Mouse (Mus musculus): Measurements from ENCODE around the gene E030018B13Rik. TPM values are rescaled to one million over a fixed set of nuclear protein-coding genes. Genes with fewer than 3 reads are reported as not detected.

E030018B13Rik gene
- polyA plus RNA-seq (2014; fragmentation: Nextera tagmentation; extraction: Ambion mirVana): 0.25 and 0.34 TPM in 2 replicates

GRCm38 (mm10) chr7:63916268-63916907 is at the start of gene E030018B13Rik:
E030018B13Rik (plus strand) TSS chr7:63916857.
- Histone ChIP-seq H3K9me3 (ENCODE audit: control insufficient read depth, low read depth, low read length) (no peaks in the 10 kb centered on the region), H3K4me3 (ENCODE audit: low read depth, low read length) (no peak within 1 kb of the TSS), H3K4me2 (replicated peaks; ENCODE audit: low read depth, low read length) (no peak within 1 kb of the TSS), H3K4me1 (ENCODE audit: control insufficient read depth, insufficient read depth, low read length) (peaks cover 28% of the 10 kb centered on the region), H3K27me3 (ENCODE audit: control insufficient read depth, insufficient read depth, low read length) (no peaks in the 10 kb centered on the region), H3K9ac (replicated peaks; ENCODE audit: low read depth, low read length) (no peak within 1 kb of the TSS), H3K36me3 (ENCODE audit: control insufficient read depth, insufficient read depth, low read length) (no peaks in the 10 kb centered on the region), H3K27ac (ENCODE audit: low read length) (no peak within 1 kb of the TSS)
- WGBS: 90% methylated on average over 6 of the region's 6 CpGs
- no peak for ATAC-seq (ENCODE audit: insufficient number of reproducible peaks, insufficient read depth, low FRiP score, low read depth)

GRCm38 (mm10) chr7:63868356-63868918 is 48.2 kb upstream of the E030018B13Rik start:
- no peak for ATAC-seq (ENCODE audit: insufficient number of reproducible peaks, insufficient read depth, low FRiP score, low read depth)
- Histone ChIP-seq H3K4me2 (replicated peaks; ENCODE audit: low read depth, low read length) (no peak overlapping the region), H3K9ac (replicated peaks; ENCODE audit: low read depth, low read length) (no peak overlapping the region), H3K9me3 (ENCODE audit: control insufficient read depth, low read depth, low read length) (no peaks in the 10 kb centered on the region), H3K36me3 (ENCODE audit: control insufficient read depth, insufficient read depth, low read length) (no peaks in the 10 kb centered on the region), H3K4me1 (ENCODE audit: control insufficient read depth, insufficient read depth, low read length) (no peaks in the 10 kb centered on the region), H3K27me3 (ENCODE audit: control insufficient read depth, insufficient read depth, low read length) (no peaks in the 10 kb centered on the region), H3K4me3 (ENCODE audit: low read depth, low read length) (no peak overlapping the region), H3K27ac (ENCODE audit: low read length) (no peak overlapping the region)
- WGBS: 42% methylated on average over 6 of the region's 6 CpGs

GRCm38 (mm10) chr7:63871698-63872097 is 45.0 kb upstream of the E030018B13Rik start:
- H3K9me3 ChIP-seq (ENCODE audit: control insufficient read depth, low read depth, low read length): no peaks in the 10 kb centered on the region
- WGBS: 76% methylated on average over 6 of the region's 6 CpGs
- no peak overlapping the region for H3K4me2 ChIP-seq (replicated peaks; ENCODE audit: low read depth, low read length)
- ATAC-seq (ENCODE audit: insufficient number of reproducible peaks, insufficient read depth, low FRiP score, low read depth): no peak
- H3K27me3 ChIP-seq (ENCODE audit: control insufficient read depth, insufficient read depth, low read length): no peaks in the 10 kb centered on the region
- no peak overlapping the region for H3K27ac ChIP-seq (ENCODE audit: low read length)
- no peaks in the 10 kb centered on the region for H3K4me1 ChIP-seq (ENCODE audit: control insufficient read depth, insufficient read depth, low read length)
- no peak overlapping the region for H3K9ac ChIP-seq (replicated peaks; ENCODE audit: low read depth, low read length)
- H3K36me3 ChIP-seq (ENCODE audit: control insufficient read depth, insufficient read depth, low read length): no peaks in the 10 kb centered on the region
- H3K4me3 ChIP-seq (ENCODE audit: low read depth, low read length): no peak overlapping the region

GRCm38 (mm10) chr7:63873880-63874279 is 42.8 kb upstream of the E030018B13Rik start:
- no peaks in the 10 kb centered on the region for H3K27me3 ChIP-seq (ENCODE audit: control insufficient read depth, insufficient read depth, low read length)
- no peaks in the 10 kb centered on the region for H3K9me3 ChIP-seq (ENCODE audit: control insufficient read depth, low read depth, low read length)
- WGBS: 46% methylated on average over 12 of the region's 12 CpGs
- no peak overlapping the region for H3K9ac ChIP-seq (replicated peaks; ENCODE audit: low read depth, low read length)
- H3K36me3 ChIP-seq (ENCODE audit: control insufficient read depth, insufficient read depth, low read length): no peaks in the 10 kb centered on the region
- no peak overlapping the region for H3K4me2 ChIP-seq (replicated peaks; ENCODE audit: low read depth, low read length)
- H3K4me3 ChIP-seq (ENCODE audit: low read depth, low read length): no peak overlapping the region
- H3K27ac ChIP-seq (ENCODE audit: low read length): no peak overlapping the region
- no peak for ATAC-seq (ENCODE audit: insufficient number of reproducible peaks, insufficient read depth, low FRiP score, low read depth)
- H3K4me1 ChIP-seq (ENCODE audit: control insufficient read depth, insufficient read depth, low read length): 0 out of 2 replicates have a peak, but pooled peaks cover 3% of the 10 kb centered on the region

GRCm38 (mm10) chr7:63875686-63876085 is 41.0 kb upstream of the E030018B13Rik start:
- Histone ChIP-seq H3K4me3 (ENCODE audit: low read depth, low read length) (no peak overlapping the region), H3K36me3 (ENCODE audit: control insufficient read depth, insufficient read depth, low read length) (no peaks in the 10 kb centered on the region), H3K9me3 (ENCODE audit: control insufficient read depth, low read depth, low read length) (no peaks in the 10 kb centered on the region), H3K27me3 (ENCODE audit: control insufficient read depth, insufficient read depth, low read length) (no peaks in the 10 kb centered on the region), H3K4me2 (replicated peaks; ENCODE audit: low read depth, low read length) (no peak overlapping the region), H3K4me1 (ENCODE audit: control insufficient read depth, insufficient read depth, low read length) (0 out of 2 replicates have a peak, but pooled peaks cover 3% of the 10 kb centered on the region), H3K27ac (ENCODE audit: low read length) (no peak overlapping the region), H3K9ac (replicated peaks; ENCODE audit: low read depth, low read length) (no peak overlapping the region)
- no peak for ATAC-seq (ENCODE audit: insufficient number of reproducible peaks, insufficient read depth, low FRiP score, low read depth)

GRCm38 (mm10) chr7:63876640-63877039 is 40.0 kb upstream of the E030018B13Rik start:
- WGBS: 70% methylated on average over 2 of the region's 2 CpGs

GRCm38 (mm10) chr7:63877610-63878009 is 39.0 kb upstream of the E030018B13Rik start:
- Histone ChIP-seq H3K9me3 (ENCODE audit: control insufficient read depth, low read depth, low read length) (no peaks in the 10 kb centered on the region), H3K4me3 (ENCODE audit: low read depth, low read length) (no peak overlapping the region), H3K27ac (ENCODE audit: low read length) (no peak overlapping the region), H3K36me3 (ENCODE audit: control insufficient read depth, insufficient read depth, low read length) (no peaks in the 10 kb centered on the region), H3K4me1 (ENCODE audit: control insufficient read depth, insufficient read depth, low read length) (0 out of 2 replicates have a peak, but pooled peaks cover 3% of the 10 kb centered on the region), H3K9ac (replicated peaks; ENCODE audit: low read depth, low read length) (no peak overlapping the region), H3K27me3 (ENCODE audit: control insufficient read depth, insufficient read depth, low read length) (no peaks in the 10 kb centered on the region), H3K4me2 (replicated peaks; ENCODE audit: low read depth, low read length) (no peak overlapping the region; the same call in 1 of the 2 replicates)
- no peak for ATAC-seq (ENCODE audit: insufficient number of reproducible peaks, insufficient read depth, low FRiP score, low read depth)
- 21% methylated on average over 14 of the region's 14 CpGs for WGBS

More at GRCm38 (mm10) chr7:63876640-63877039, 40.0 kb upstream of the E030018B13Rik start:
- Histone ChIP-seq H3K4me1 (ENCODE audit: control insufficient read depth, insufficient read depth, low read length) (0 out of 2 replicates have a peak, but pooled peaks cover 3% of the 10 kb centered on the region), H3K36me3 (ENCODE audit: control insufficient read depth, insufficient read depth, low read length) (no peaks in the 10 kb centered on the region), H3K9ac (replicated peaks; ENCODE audit: low read depth, low read length) (no peak overlapping the region), H3K27me3 (ENCODE audit: control insufficient read depth, insufficient read depth, low read length) (no peaks in the 10 kb centered on the region), H3K4me3 (ENCODE audit: low read depth, low read length) (no peak overlapping the region), H3K4me2 (replicated peaks; ENCODE audit: low read depth, low read length) (no peak overlapping the region), H3K9me3 (ENCODE audit: control insufficient read depth, low read depth, low read length) (no peaks in the 10 kb centered on the region), H3K27ac (ENCODE audit: low read length) (no peak overlapping the region)
- ATAC-seq (ENCODE audit: insufficient number of reproducible peaks, insufficient read depth, low FRiP score, low read depth): no peak

- no peaks in the 10 kb centered on the region for H3K27me3 ChIP-seq (ENCODE audit: control insufficient read depth, insufficient read depth, low read length)
- H3K9me3 ChIP-seq (ENCODE audit: control insufficient read depth, low read depth, low read length): no peaks in the 10 kb centered on the region
- WGBS: 92% methylated on average over 6 of the region's 6 CpGs
- ATAC-seq (ENCODE audit: insufficient number of reproducible peaks, insufficient read depth, low FRiP score, low read depth): no peak
- no peak overlapping the region for H3K4me2 ChIP-seq (replicated peaks; ENCODE audit: low read depth, low read length)
- H3K4me3 ChIP-seq (ENCODE audit: low read depth, low read length): no peak overlapping the region
- no peaks in the 10 kb centered on the region for H3K36me3 ChIP-seq (ENCODE audit: control insufficient read depth, insufficient read depth, low read length)
- no peak overlapping the region for H3K27ac ChIP-seq (ENCODE audit: low read length)
- H3K4me1 ChIP-seq (ENCODE audit: control insufficient read depth, insufficient read depth, low read length): 0 out of 2 replicates have a peak, but pooled peaks cover 3% of the 10 kb centered on the region
- no peak overlapping the region for H3K9ac ChIP-seq (replicated peaks; ENCODE audit: low read depth, low read length)
These were observed 37.1 kb upstream of the E030018B13Rik start for GRCm38 (mm10) chr7:63879583-63879982.

All from stomach, embryonic 14.5 days (tissue).